Mouse (Mus musculus): ENCODE measurements around the gene Gm17428.

DNA sequence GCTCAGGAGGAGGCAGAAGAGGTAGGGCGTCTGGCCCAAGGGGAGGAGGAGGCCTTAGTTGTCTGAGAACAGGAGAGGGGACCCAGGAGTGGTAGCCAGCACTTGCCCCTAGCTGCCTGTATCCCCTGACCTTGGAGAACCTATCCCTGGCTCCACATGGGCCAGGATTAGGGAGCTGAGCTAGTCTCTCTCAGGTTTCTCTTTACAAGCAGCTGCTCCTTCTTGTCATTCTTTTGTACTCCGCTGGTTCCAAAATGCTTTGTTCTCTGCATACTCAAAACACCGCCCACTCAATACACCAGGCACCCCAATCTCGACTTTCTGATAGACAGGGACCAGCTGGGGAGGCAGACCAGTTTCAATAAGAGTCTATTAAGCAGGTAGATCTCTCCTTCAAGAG, 20.6 kb downstream of the Gm17428 start:
- TF ChIP-seq CTCF (conservative IDR thresholded peaks at IDR 0.05; ENCODE audit: low read length) (no peak), POU5F1 (IDR thresholded peaks at IDR 0.05; ENCODE audit: borderline replicate concordance, low read length) (no peak), NANOG (IDR thresholded peaks at IDR 0.05; ENCODE audit: borderline replicate concordance, low read length) (no peak)
